Mouse (Mus musculus): ENCODE data around the gene Whrn. TPM values are rescaled to one million over a fixed set of nuclear protein-coding genes. Genes with fewer than 3 reads are reported as not detected.

The Whrn gene
- total RNA-seq, 2 experiments from 2014 or later = 1.6 to 2.2 TPM

- peak; percentile 70 for DNase-seq
Measured at GRCm38 (mm10) chr4:63398854-63399609, 96.8 kb downstream of the Whrn start.

GRCm38 (mm10) chr4:63397981-63398537 lies 97.7 kb downstream of the Whrn start:
- H3K4me3 ChIP-seq = no peak overlapping the region
- no peak for TF ChIP-seq CTCF (IDR thresholded peaks at IDR 0.05)
- intact Hi-C loops (cut with DNase I) = no loop called here
- no peak for DNase-seq
- 0 out of 2 replicates have a peak overlapping the region, but pooled peaks have one; percentile 93 for H3K27ac ChIP-seq

More at GRCm38 (mm10) chr4:63398854-63399609, 96.8 kb downstream of the Whrn start:
- H3K4me3 ChIP-seq = peak overlapping the region; percentile 69
- intact Hi-C loops (cut with DNase I) = no loop called here
- peak overlapping the region; percentile 93 for H3K27ac ChIP-seq
- no peak for TF ChIP-seq CTCF (IDR thresholded peaks at IDR 0.05)

- DNase-seq = no peak
- intact Hi-C loops (cut with DNase I) = no loop called here
Measured at GRCm38 (mm10) chr4:63391322-63391721, 104.5 kb downstream of the Whrn start.

GRCm38 (mm10) chr4:63389887-63390528 lies 105.8 kb downstream of the Whrn start:
- DNase-seq = no peak
- intact Hi-C loops (cut with DNase I) = no loop called here
- no peak for TF ChIP-seq CTCF (IDR thresholded peaks at IDR 0.05)
- Histone ChIP-seq H3K4me3 (no peak overlapping the region), H3K27ac (no peak overlapping the region)

More at GRCm38 (mm10) chr4:63391322-63391721, 104.5 kb downstream of the Whrn start:
- no peak overlapping the region for H3K27ac ChIP-seq
- H3K4me3 ChIP-seq = no peak overlapping the region
- no peak for TF ChIP-seq CTCF (IDR thresholded peaks at IDR 0.05)

GRCm38 (mm10) chr4:63389121-63389886 lies 106.5 kb downstream of the Whrn start:
- intact Hi-C loops (cut with DNase I) = no loop called here
- no peak for TF ChIP-seq CTCF (IDR thresholded peaks at IDR 0.05)

GRCm38 (mm10) chr4:63388029-63388428 lies 107.8 kb downstream of the Whrn start:
- Histone ChIP-seq H3K4me3 (no peak overlapping the region), H3K27ac (no peak overlapping the region)
- intact Hi-C loops (cut with DNase I) = no loop called here
- DNase-seq = no peak
- no peak for TF ChIP-seq CTCF (IDR thresholded peaks at IDR 0.05)

More at GRCm38 (mm10) chr4:63389121-63389886, 106.5 kb downstream of the Whrn start:
- no peak for DNase-seq
- Histone ChIP-seq H3K27ac (no peak overlapping the region), H3K4me3 (no peak overlapping the region)

- intact Hi-C loops (cut with DNase I) = no loop called here
- H3K27ac ChIP-seq = no peak overlapping the region
- H3K4me3 ChIP-seq = no peak overlapping the region
Measured at GRCm38 (mm10) chr4:63385784-63386183, 110.0 kb downstream of the Whrn start.

GRCm38 (mm10) chr4:63385253-63385652 lies 110.5 kb downstream of the Whrn start:
- Histone ChIP-seq H3K4me3 (no peak overlapping the region), H3K27ac (no peak overlapping the region)
- intact Hi-C loops (cut with DNase I) = no loop called here
- no peak for DNase-seq
- TF ChIP-seq CTCF (IDR thresholded peaks at IDR 0.05) = no peak

More at GRCm38 (mm10) chr4:63385784-63386183, 110.0 kb downstream of the Whrn start:
- TF ChIP-seq CTCF (IDR thresholded peaks at IDR 0.05) = no peak
- no peak for DNase-seq

GRCm38 (mm10) chr4:63384262-63384661 lies 111.5 kb downstream of the Whrn start:
- intact Hi-C loops (cut with DNase I) = no loop called here
- TF ChIP-seq CTCF (IDR thresholded peaks at IDR 0.05) = no peak
- H3K27ac ChIP-seq = no peak overlapping the region
- no peak for DNase-seq
- H3K4me3 ChIP-seq = no peak overlapping the region

GRCm38 (mm10) chr4:63383474-63383873 lies 112.3 kb downstream of the Whrn start:
- no peak for DNase-seq
- intact Hi-C loops (cut with DNase I) = no loop called here
- no peak for TF ChIP-seq CTCF (IDR thresholded peaks at IDR 0.05)
- no peak overlapping the region for H3K27ac ChIP-seq
- H3K4me3 ChIP-seq = no peak overlapping the region

- H3K4me3 ChIP-seq = no peak overlapping the region
- intact Hi-C loops (cut with DNase I) = no loop called here
- TF ChIP-seq CTCF (IDR thresholded peaks at IDR 0.05) = no peak
- H3K27ac ChIP-seq = no peak overlapping the region
- no peak for DNase-seq
Measured at GRCm38 (mm10) chr4:63382676-63383369, 113.0 kb downstream of the Whrn start.

- peak; percentile 28 for TF ChIP-seq CTCF (IDR thresholded peaks at IDR 0.05)
- no peak for DNase-seq
- no peak overlapping the region for H3K4me3 ChIP-seq
- intact Hi-C loops (cut with DNase I) = no loop called here
- H3K27ac ChIP-seq = no peak overlapping the region
Measured at GRCm38 (mm10) chr4:63377483-63377882, 118.3 kb downstream of the Whrn start.

All from gastrocnemius, adult 2 months (tissue).